Mouse (Mus musculus) MEL (cell line): ENCODE data around the gene Sept9. TPM values are rescaled to one million over a fixed set of nuclear protein-coding genes. Genes with fewer than 3 reads are reported as not detected.

Source experiments
- DNase-seq: peaks from one replicate; pipeline ENCODE4 v3.0.0; 2011; ENCODE audit warnings: low read depth, low spot score
- H3K27ac ChIP-seq: 2 replicates; pipeline ENCODE4 v1.5.1; 2012; ENCODE audit warnings: low read depth, mild to moderate bottlenecking, control low read depth, low read length, moderate library complexity; ENCODE audit not compliant: control insufficient read depth
- H3K27me3 ChIP-seq, 2 experiments: fragments of 150-350 bp in 1 of 2; sonication (generic) in 1 of 2; 2 replicates each; pipeline ENCODE4 v1.6.1; 2012; ENCODE audit warnings: low read length in 2 of 2, mild to moderate bottlenecking in 2 of 2, improper control_type of control experiment in 1 of 2, moderate library complexity in 1 of 2; ENCODE audit not compliant: insufficient read depth in 2 of 2, control insufficient read depth in 1 of 2
- H3K36me3 ChIP-seq, 2 experiments: 2 replicates each; pipeline ENCODE4 v1.6.1; 2012 to 2014; ENCODE audit warnings: low read length in 2 of 2, improper control_type of control experiment in 1 of 2, inconsistent platforms in 1 of 2, mild to moderate bottlenecking in 1 of 2; ENCODE audit not compliant: insufficient read depth in 2 of 2, control insufficient read depth in 1 of 2
- H3K4me1 ChIP-seq, 2 experiments: fragments of 150-350 bp in 1 of 2; sonication (generic) in 1 of 2; 2 replicates each; pipeline ENCODE4 v1.6.1; 2012; ENCODE audit warnings: low read length in 2 of 2, improper control_type of control experiment in 1 of 2, mild to moderate bottlenecking in 1 of 2; ENCODE audit not compliant: insufficient read depth in 2 of 2, control insufficient read depth in 1 of 2
- H3K4me3 ChIP-seq, 2 experiments: fragments of 150-350 bp in 1 of 2; sonication (generic) in 1 of 2; 2 replicates each; pipeline ENCODE4 v1.5.1; 2012; ENCODE audit warnings: low read depth in 2 of 2, low read length in 2 of 2, mild to moderate bottlenecking in 2 of 2, moderate library complexity in 2 of 2, control low read depth in 1 of 2, improper control_type of control experiment in 1 of 2; ENCODE audit not compliant: control insufficient read depth in 1 of 2, insufficient read depth in 1 of 2
- H3K79me2 ChIP-seq: 2 replicates; pipeline ENCODE4 v1.6.1; 2012; ENCODE audit warnings: mild to moderate bottlenecking, low read length, moderate library complexity; ENCODE audit not compliant: control insufficient read depth, poor library complexity, insufficient read depth
- H3K9ac ChIP-seq: 2 replicates; pipeline ENCODE4 v1.6.1; 2012; ENCODE audit warnings: low read depth, mild to moderate bottlenecking, control low read depth, low read length, moderate library complexity; ENCODE audit not compliant: control insufficient read depth, poor library complexity, severe bottlenecking
- H3K9me3 ChIP-seq: fragments of 150-350 bp; sonication (generic); replicated peaks from 2 replicates; pipeline ENCODE4 v1.6.1; 2012; ENCODE audit warnings: mild to moderate bottlenecking, low read length, improper control_type of control experiment, moderate library complexity; ENCODE audit not compliant: insufficient read depth
- BHLHE40 ChIP-seq: IDR thresholded peaks from 2 replicates; pipeline ENCODE4 v1.6.1; 2012; ENCODE audit warnings: low read depth, mild to moderate bottlenecking, inconsistent platforms, low read length, improper control_type of control experiment, borderline replicate concordance
- CHD1 ChIP-seq: IDR thresholded peaks from 2 replicates; pipeline ENCODE4 v1.6.1; 2012; ENCODE audit warnings: low read depth, mild to moderate bottlenecking, inconsistent platforms, low read length, improper control_type of control experiment
- CTCF ChIP-seq, 3 experiments: IDR thresholded peaks in 2 of 3; conservative IDR thresholded peaks in 1 of 3; 2 replicates each; pipeline ENCODE4 v1.5.1; 2011 to 2012; ENCODE audit warnings: low read length in 3 of 3, low read depth in 2 of 3, mild to moderate bottlenecking in 2 of 3, improper control_type of control experiment in 1 of 3, inconsistent platforms in 1 of 3, mixed read lengths in 1 of 3, moderate library complexity in 1 of 3; ENCODE audit not compliant: control insufficient read depth in 1 of 3, insufficient read depth in 1 of 3, poor library complexity in 1 of 3, severe bottlenecking in 1 of 3
- E2F4 ChIP-seq: IDR thresholded peaks from 2 replicates; pipeline ENCODE4 v1.6.1; 2011; ENCODE audit warnings: low read depth, low read length, improper control_type of control experiment, borderline replicate concordance
- EP300 ChIP-seq, 2 experiments: IDR thresholded peaks; 2 replicates each; pipeline ENCODE4 v1.6.1; 2011; ENCODE audit warnings: improper control_type of control experiment in 2 of 2, low read length in 2 of 2, low read depth in 1 of 2, mild to moderate bottlenecking in 1 of 2
- ETS1 ChIP-seq: IDR thresholded peaks from 2 replicates; pipeline ENCODE4 v1.6.1; 2012; ENCODE audit warnings: low read depth, mild to moderate bottlenecking, inconsistent platforms, low read length, improper control_type of control experiment, moderate library complexity
- GABPA ChIP-seq: IDR thresholded peaks from 2 replicates; pipeline ENCODE4 v1.6.1; 2012; ENCODE audit warnings: low read depth, mild to moderate bottlenecking, inconsistent platforms, low read length, improper control_type of control experiment, moderate library complexity
- MAFK ChIP-seq: IDR thresholded peaks from 2 replicates; pipeline ENCODE4 v1.6.1; 2011; ENCODE audit warnings: low read depth, mild to moderate bottlenecking, low read length, improper control_type of control experiment, borderline replicate concordance
- MAX ChIP-seq: IDR thresholded peaks from 2 replicates; pipeline ENCODE4 v1.6.1; 2011; ENCODE audit warnings: low read length, improper control_type of control experiment
- MAZ ChIP-seq: IDR thresholded peaks from 2 replicates; pipeline ENCODE4 v1.6.1; 2012; ENCODE audit warnings: low read depth, mild to moderate bottlenecking, inconsistent platforms, low read length, improper control_type of control experiment
- MEF2A ChIP-seq: IDR thresholded peaks from 2 replicates; pipeline ENCODE4 v1.6.1; 2014; ENCODE audit warnings: low read depth, mild to moderate bottlenecking, inconsistent platforms, low read length, improper control_type of control experiment; ENCODE audit not compliant: poor library complexity, insufficient replicate concordance, severe bottlenecking; ENCODE audit errors: extremely low read depth
- MXI1 ChIP-seq: IDR thresholded peaks from 2 replicates; pipeline ENCODE4 v1.6.1; 2011; ENCODE audit warnings: mild to moderate bottlenecking, low read depth, low read length, improper control_type of control experiment
- MYB ChIP-seq: IDR thresholded peaks from 2 replicates; pipeline ENCODE4 v1.6.1; 2011; ENCODE audit warnings: mild to moderate bottlenecking, low read depth, low read length, improper control_type of control experiment
- NRF1 ChIP-seq: IDR thresholded peaks from 2 replicates; pipeline ENCODE4 v1.6.1; 2014; ENCODE audit warnings: low read depth, mild to moderate bottlenecking, inconsistent platforms, low read length, improper control_type of control experiment, moderate library complexity; ENCODE audit not compliant: poor library complexity, insufficient read depth, severe bottlenecking
- POLR2AphosphoS5 ChIP-seq: IDR thresholded peaks from 2 replicates; pipeline ENCODE4 v1.6.1; 2012; ENCODE audit warnings: low read depth, borderline replicate concordance, mild to moderate bottlenecking, inconsistent platforms, low read length, moderate library complexity, mixed read lengths
- RAD21 ChIP-seq: IDR thresholded peaks from 2 replicates; pipeline ENCODE4 v1.6.1; 2011; ENCODE audit warnings: mild to moderate bottlenecking, low read depth, low read length, improper control_type of control experiment
- RCOR1 ChIP-seq: IDR thresholded peaks from 2 replicates; pipeline ENCODE4 v1.6.1; 2012; ENCODE audit warnings: low read depth, mild to moderate bottlenecking, inconsistent platforms, low read length, improper control_type of control experiment
- SMC3 ChIP-seq: IDR thresholded peaks from 2 replicates; pipeline ENCODE4 v1.6.1; 2011; ENCODE audit warnings: low read depth, low read length, improper control_type of control experiment
- TCF12 ChIP-seq: IDR thresholded peaks from 2 replicates; pipeline ENCODE4 v1.6.1; 2014; ENCODE audit warnings: low read depth, mild to moderate bottlenecking, inconsistent platforms, low read length, improper control_type of control experiment, moderate library complexity
- UBTF ChIP-seq: IDR thresholded peaks from 2 replicates; pipeline ENCODE4 v1.6.1; 2012; ENCODE audit warnings: low read depth, mild to moderate bottlenecking, inconsistent platforms, low read length, improper control_type of control experiment, moderate library complexity, borderline replicate concordance; ENCODE audit not compliant: insufficient read depth
- USF1 ChIP-seq: IDR thresholded peaks from 2 replicates; pipeline ENCODE4 v1.6.1; 2014; ENCODE audit warnings: low read depth, mild to moderate bottlenecking, inconsistent platforms, low read length, improper control_type of control experiment, moderate library complexity
- USF2 ChIP-seq, 2 experiments: IDR thresholded peaks; 2 replicates each; pipeline ENCODE4 v1.6.1; 2011 to 2012; ENCODE audit warnings: improper control_type of control experiment in 2 of 2, low read length in 2 of 2, borderline replicate concordance in 1 of 2, inconsistent platforms in 1 of 2, low read depth in 1 of 2, mild to moderate bottlenecking in 1 of 2; ENCODE audit not compliant: insufficient read depth in 1 of 2
- ZC3H11A ChIP-seq: IDR thresholded peaks from 2 replicates; pipeline ENCODE4 v1.6.1; 2012; ENCODE audit warnings: low read depth, mild to moderate bottlenecking, inconsistent platforms, low read length, improper control_type of control experiment
- ZMIZ1 ChIP-seq: IDR thresholded peaks from 2 replicates; pipeline ENCODE4 v1.6.1; 2012; ENCODE audit warnings: low read depth, mild to moderate bottlenecking, inconsistent platforms, low read length, improper control_type of control experiment, moderate library complexity
- ZNF384 ChIP-seq: IDR thresholded peaks from 2 replicates; pipeline ENCODE4 v1.6.1; 2012; ENCODE audit warnings: low read depth, mild to moderate bottlenecking, inconsistent platforms, low read length, improper control_type of control experiment
- polyA plus RNA-seq, 2 experiments: library from polyadenylated mRNA; stranded (reverse) in 1 of 2; unstranded in 1 of 2; fragments of >175 nt in 1 of 2; fragments of >200 nt in 1 of 2; gene quantifications; 2 replicates each; pipeline versions ENCODE4 v1.2.1 to v1.2.4; 2012; ENCODE audit warnings: low replicate concordance in 2 of 2, low read depth in 1 of 2; ENCODE audit not compliant: insufficient read length in 2 of 2, insufficient read depth in 1 of 2, missing spikeins in 1 of 2
- total RNA-seq: library from RNA; depleted of rRNA; stranded (reverse); fragments of 300-350 nt; gene quantifications from 2 replicates; pipeline ENCODE4 v1.2.3, GENCODE M21; 2012

The Sept9 gene
- total and polyA plus RNA-seq, 3 experiments, result 49.7 to 196 (median 163) TPM

- TF ChIP-seq CHD1 (no peak), RCOR1 (no peak), E2F4 (no peak), NRF1 (no peak), ZNF384 (no peak), POLR2AphosphoS5 (no peak), ZC3H11A (no peak), MXI1 (no peak), MAX (no peak), MAZ (no peak; the same call in 1 of the 2 replicates)
- TF ChIP-seq, all 39 proteins: peak for 4
Observed at GRCm38 (mm10) chr11:117259178-117259960, 59.9 kb downstream of the Sept9 start (continued).

- Histone ChIP-seq H3K36me3 (peaks cover 0 to 33% of the 10 kb centered on the region in 2 experiments; a peak in 2 of 4 replicates), H3K9me3 (no peaks in the 10 kb centered on the region), H3K27ac (no peak overlapping the region), H3K27me3 (no peaks in the 10 kb centered on the region; a peak in 1 of 4 replicates), H3K4me1 (peaks cover 8 to 50% of the 10 kb centered on the region in 2 experiments), H3K79me2 (no peaks in the 10 kb centered on the region), H3K4me3 (no peak overlapping the region), H3K9ac (no peak overlapping the region)
- DNase-seq, result no peak
- TF ChIP-seq CHD1 (no peak), RAD21 (no peak), ZC3H11A (no peak)
Observed at GRCm38 (mm10) chr11:117260631-117261030, 61.2 kb downstream of the Sept9 start.

- Histone ChIP-seq H3K79me2 (peaks cover 4% of the 10 kb centered on the region; the same call in 1 of the 2 replicates), H3K9ac (no peak overlapping the region), H3K4me3 (no peak overlapping the region), H3K4me1 (peaks cover 8 to 48% of the 10 kb centered on the region in 2 experiments), H3K27me3 (no peaks in the 10 kb centered on the region; a peak in 1 of 4 replicates), H3K9me3 (no peaks in the 10 kb centered on the region), H3K27ac (no peak overlapping the region), H3K36me3 (peaks cover 0 to 23% of the 10 kb centered on the region in 2 experiments; a peak in 2 of 4 replicates)
- DNase-seq, result peak; percentile 47
- TF ChIP-seq ZNF384, result no peak
- TF ChIP-seq UBTF, result no peak
- no peak; a peak in 1 of 6 replicates for TF ChIP-seq CTCF (IDR thresholded peaks at IDR 0.05 in 2 of 3, conservative IDR thresholded peaks at IDR 0.05 in 1 of 3; ENCODE audit: control insufficient read depth in 1 of 3, insufficient read depth in 1 of 3, low read depth in 2 of 3, low read length in 3 of 3, poor library complexity in 1 of 3, severe bottlenecking in 1 of 3)
- TF ChIP-seq CHD1, result no peak
- TF ChIP-seq USF2 (IDR thresholded peaks at IDR 0.05; ENCODE audit: borderline replicate concordance in 1 of 2, insufficient read depth in 1 of 2, low read depth in 1 of 2, low read length in 2 of 2), result no peak
- TF ChIP-seq ZMIZ1, result no peak
- no peak for TF ChIP-seq MAFK
- no peak for TF ChIP-seq TCF12
- TF ChIP-seq MEF2A, result no peak
- TF ChIP-seq MAX, result no peak
- no peak for TF ChIP-seq BHLHE40
- TF ChIP-seq USF1, result no peak
- TF ChIP-seq MYB, result no peak
- no peak for TF ChIP-seq GABPA
- TF ChIP-seq ETS1, result no peak
- no peak for TF ChIP-seq SMC3
- TF ChIP-seq EP300 (IDR thresholded peaks at IDR 0.05; ENCODE audit: low read depth in 1 of 2, low read length in 2 of 2), result no peak
Observed at GRCm38 (mm10) chr11:117263096-117263808, 63.8 kb downstream of the Sept9 start.
